Mouse (Mus musculus): ENCODE data around the gene Nr5a1.
A peak's percentile ranks its signal among the peaks of the same experiment; 100 is the strongest.

The Nr5a1 gene

DNA sequence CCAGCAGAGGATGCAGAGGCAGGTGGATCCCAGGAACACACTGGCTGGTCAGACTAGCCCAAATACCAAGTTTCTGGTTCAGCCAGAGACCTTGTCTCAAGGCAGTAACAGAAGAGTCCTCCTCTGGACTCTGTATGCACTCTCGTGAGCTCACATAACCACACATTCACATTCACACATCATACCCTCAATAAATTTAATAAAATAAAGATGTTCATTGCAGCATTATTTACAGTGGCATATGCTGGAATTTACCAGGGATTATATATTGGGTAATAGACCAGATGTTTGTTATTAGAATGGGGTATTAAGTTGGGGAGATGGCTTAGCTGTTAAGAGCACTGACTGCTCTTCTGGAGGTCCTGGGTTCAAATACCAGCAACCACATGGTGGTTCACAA, 64.0 kb downstream of the Nr5a1 start:
- DNase-seq (ENCODE audit: low spot score): no peak

- no peak for DNase-seq (ENCODE audit: low spot score)
These were observed 66.7 kb downstream of the Nr5a1 start for GRCm38 (mm10) chr2:38647661-38648060.

DNA sequence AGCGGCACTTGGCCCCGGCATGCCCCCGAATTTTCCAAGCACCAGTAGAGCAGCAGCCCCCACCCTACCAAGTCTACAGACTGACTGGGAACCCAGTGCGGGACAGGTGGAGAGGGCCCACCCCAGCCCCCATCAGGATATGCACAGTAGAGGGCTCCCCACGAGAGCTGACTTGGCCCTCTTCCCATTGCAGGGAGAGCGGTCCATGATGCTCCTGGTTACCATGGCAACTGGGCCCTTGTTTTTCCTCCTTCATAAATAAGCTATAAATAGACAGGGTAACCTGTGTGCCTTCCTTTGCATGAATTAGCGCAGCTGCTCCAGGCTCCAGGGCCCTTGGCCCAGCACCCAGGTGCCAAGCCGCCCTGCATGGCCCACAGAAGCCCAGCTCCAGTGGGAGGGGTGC, 67.1 kb downstream of the Nr5a1 start:
- DNase-seq (ENCODE audit: low spot score): no peak

DNA sequence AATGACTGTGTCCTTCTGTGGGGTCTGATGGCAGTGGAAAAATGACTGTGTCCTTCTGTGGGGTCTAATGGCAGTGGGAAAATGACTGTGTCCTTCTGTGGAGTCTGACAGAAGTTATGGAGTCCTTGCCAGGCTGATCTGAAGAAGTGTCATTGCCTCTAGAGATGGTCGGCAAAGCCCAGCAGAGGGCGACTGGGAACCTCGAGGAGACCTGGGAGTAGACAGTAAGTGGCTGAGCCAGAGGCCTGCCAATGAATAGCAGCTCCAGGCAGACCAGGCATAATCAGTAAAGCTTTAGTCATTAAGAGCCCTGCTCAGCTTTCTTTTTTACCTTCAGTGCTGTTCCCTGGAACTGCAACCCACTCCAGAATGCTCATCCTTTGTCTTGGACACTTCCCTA, 68.4 kb downstream of the Nr5a1 start:
- peak; percentile 87 for DNase-seq (ENCODE audit: low spot score)

DNA sequence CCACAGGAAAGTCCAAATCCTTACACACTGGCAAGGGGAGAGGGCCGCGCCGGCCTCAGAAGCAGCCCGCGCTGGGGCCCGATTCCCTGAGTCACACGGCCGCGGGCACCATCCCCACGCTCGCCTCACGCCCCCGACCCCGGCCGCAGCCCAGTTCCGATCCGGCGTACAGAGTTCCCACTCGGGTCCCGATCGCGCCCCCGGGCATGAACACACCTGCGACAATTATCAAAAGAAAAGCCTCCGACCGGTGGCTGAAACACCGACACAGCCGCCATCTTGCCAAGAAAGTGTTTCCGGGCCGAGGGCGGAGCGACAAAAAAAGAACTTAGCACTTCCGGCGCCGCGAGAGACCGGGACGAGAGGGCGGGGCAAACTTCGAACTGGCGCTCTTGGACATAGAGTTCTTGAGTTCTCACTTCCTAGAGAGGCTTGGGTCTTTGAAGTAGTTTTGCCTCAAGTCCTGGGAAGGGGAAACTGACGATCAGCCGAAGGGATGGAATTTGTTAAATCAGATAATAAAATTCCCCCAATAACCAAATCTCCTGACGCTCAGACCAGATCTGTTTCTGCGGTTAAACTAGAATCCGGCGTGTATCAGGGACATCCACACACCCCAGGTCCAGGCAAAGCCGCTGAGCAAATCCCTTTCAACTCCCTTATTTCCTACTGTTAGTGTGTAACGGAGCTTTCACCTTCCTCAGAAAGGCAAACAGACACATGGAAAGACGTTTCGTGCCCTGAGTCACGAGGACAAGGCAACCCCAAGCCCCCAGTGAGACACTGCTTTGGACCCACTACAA, 70.5 kb downstream of the Nr5a1 start, which contains the start of gene Psmb7:
Gene Psmb7, minus strand, starts transcription at position 463 of the 803 bp plus-strand sequence.
- peak; percentile 97 for DNase-seq (ENCODE audit: low spot score)

Data from embryo, embryonic 10.5 days (tissue).